Mouse (Mus musculus) heart, embryonic 16.5 days (tissue): ENCODE measurements around the gene Notch4. TPM values are rescaled to one million over a fixed set of nuclear protein-coding genes. Genes with fewer than 3 reads are reported as not detected.

ENCODE experiments used
- ATAC-seq: fragments of 200-750 bp; cut with Nextera tagmentation; replicated peaks from 2 replicates; pipeline ENCODE4 v1.8.0; 2017; ENCODE audit warnings: moderate number of reproducible peaks; ENCODE audit not compliant: insufficient read depth, low FRiP score; ENCODE audit errors: extremely low read depth
- H3K27ac ChIP-seq: fragments of 300-500 bp; sonication (generic); 2 replicates; pipeline ENCODE4 v1.5.1; 2014; ENCODE audit warnings: mild to moderate bottlenecking, low read length, control low read depth, moderate library complexity
- H3K27me3 ChIP-seq: fragments of 300-500 bp; sonication (generic); 2 replicates; pipeline ENCODE4 v1.6.1; 2014; ENCODE audit warnings: low read length, mixed read lengths; ENCODE audit not compliant: control insufficient read depth, insufficient read depth
- H3K36me3 ChIP-seq: fragments of 300-500 bp; sonication (generic); 2 replicates; pipeline ENCODE4 v1.6.1; 2014; ENCODE audit not compliant: control insufficient read depth, insufficient read depth
- H3K4me1 ChIP-seq: fragments of 300-500 bp; sonication (generic); 2 replicates; pipeline ENCODE4 v1.6.1; 2014; ENCODE audit warnings: low read length, mixed read lengths; ENCODE audit not compliant: control insufficient read depth, insufficient read depth
- H3K4me2 ChIP-seq: fragments of 300-500 bp; sonication (generic); 2 replicates; pipeline ENCODE4 v1.6.1; 2014; ENCODE audit warnings: low read depth, mild to moderate bottlenecking, control low read depth, low read length
- H3K4me3 ChIP-seq: fragments of 300-500 bp; sonication (generic); 2 replicates; pipeline ENCODE4 v1.5.1; 2014; ENCODE audit warnings: mild to moderate bottlenecking, control low read depth, low read length
- H3K9ac ChIP-seq: fragments of 300-500 bp; sonication (generic); 2 replicates; pipeline ENCODE4 v1.6.1; 2014; ENCODE audit warnings: low read length, control low read depth
- H3K9me3 ChIP-seq: fragments of 300-500 bp; sonication (generic); replicated peaks from 2 replicates; pipeline ENCODE4 v1.6.1; 2016; ENCODE audit warnings: low read length; ENCODE audit not compliant: control insufficient read depth
- WGBS: fragments of 180-500 bp; shearing (Covaris S2); extraction: QIAGEN DNeasy Blood & Tissue Kit; methylation state at CpG from one replicate; pipeline ENCODE4 v1.1.7; 2014; 5-methylcytosine and 5-hydroxymethylcytosine counted together
- polyA plus RNA-seq: library from polyadenylated mRNA; unstranded; fragments of >200 nt; fragmentation: Nextera tagmentation; extraction: Ambion mirVana; gene quantifications from 2 replicates; pipeline ENCODE4 v1.2.1, GENCODE M21; 2015

Notch4 gene
- polyA plus RNA-seq, 1 experiment from 2014 or later, result 4.8 TPM

- Histone ChIP-seq H3K4me3 (peak overlapping the region; percentile 59), H3K4me1 (peaks cover 37% of the 10 kb centered on the region), H3K4me2 (peak overlapping the region; percentile 100), H3K9ac (peak overlapping the region; percentile 95), H3K9me3 (no peaks in the 10 kb centered on the region), H3K36me3 (no peaks in the 10 kb centered on the region), H3K27ac (peak overlapping the region; percentile 86), H3K27me3 (no peaks in the 10 kb centered on the region)
- no peak for ATAC-seq
- WGBS, result 2% methylated on average over 19 of the region's 19 CpGs
These were observed 23.7 kb downstream of the Notch4 start for GRCm38 (mm10) chr17:34587814-34588213.

GRCm38 (mm10) chr17:34588767-34589166 is 24.7 kb downstream of the Notch4 start:
- 74% methylated on average over 3 of the region's 3 CpGs for WGBS
- peaks cover 42% of the 10 kb centered on the region for H3K4me1 ChIP-seq
- no peak overlapping the region for H3K4me3 ChIP-seq
- H3K27ac ChIP-seq, result peak overlapping the region; percentile 58
- H3K36me3 ChIP-seq, result no peaks in the 10 kb centered on the region
- H3K4me2 ChIP-seq, result peak overlapping the region; percentile 100
- no peak overlapping the region for H3K9ac ChIP-seq
- H3K27me3 ChIP-seq, result no peaks in the 10 kb centered on the region
- ATAC-seq, result no peak
- no peaks in the 10 kb centered on the region for H3K9me3 ChIP-seq

GRCm38 (mm10) chr17:34589206-34589605 is 25.1 kb downstream of the Notch4 start:
- WGBS, result 38% methylated on average over 7 of the region's 7 CpGs
- Histone ChIP-seq H3K4me1 (peaks cover 47% of the 10 kb centered on the region), H3K27ac (peak overlapping the region; percentile 88), H3K4me3 (peak overlapping the region; percentile 87), H3K4me2 (peak overlapping the region; percentile 100), H3K27me3 (no peaks in the 10 kb centered on the region), H3K9ac (no peak overlapping the region), H3K9me3 (no peaks in the 10 kb centered on the region), H3K36me3 (no peaks in the 10 kb centered on the region)
- ATAC-seq, result no peak

GRCm38 (mm10) chr17:34589681-34590101 is 25.6 kb downstream of the Notch4 start, which contains the start of gene Gpsm3:
Gene Gpsm3, plus strand, starts transcription at chr17:34589806.
- ATAC-seq, result no peak
- Histone ChIP-seq H3K36me3 (0 out of 2 replicates have a peak, but pooled peaks cover 3% of the 10 kb centered on the region), H3K4me3 (peak within 1 kb of the TSS; percentile 87), H3K27ac (peak within 1 kb of the TSS; percentile 88), H3K4me2 (peak within 1 kb of the TSS; percentile 100), H3K9me3 (no peaks in the 10 kb centered on the region), H3K27me3 (no peaks in the 10 kb centered on the region), H3K4me1 (peaks cover 49% of the 10 kb centered on the region), H3K9ac (peak within 1 kb of the TSS; percentile 79)
- 30% methylated on average over 7 of the region's 7 CpGs for WGBS

GRCm38 (mm10) chr17:34590154-34590987 is 26.3 kb downstream of the Notch4 start:
- Histone ChIP-seq H3K4me2 (peak overlapping the region; percentile 100), H3K4me1 (peaks cover 49% of the 10 kb centered on the region), H3K36me3 (peaks cover 6% of the 10 kb centered on the region; the same call in 1 of the 2 replicates), H3K9ac (peak overlapping the region; percentile 79), H3K4me3 (peak overlapping the region; percentile 87), H3K27me3 (no peaks in the 10 kb centered on the region), H3K27ac (peak overlapping the region; percentile 88), H3K9me3 (no peaks in the 10 kb centered on the region)
- WGBS, result 67% methylated on average over 15 of the region's 15 CpGs
- ATAC-seq, result no peak

- no peak for ATAC-seq
- Histone ChIP-seq H3K4me2 (peak within 1 kb of the TSS; percentile 100), H3K4me3 (peak within 1 kb of the TSS; percentile 87), H3K4me1 (peaks cover 48% of the 10 kb centered on the region), H3K27ac (peak within 1 kb of the TSS; percentile 88), H3K9ac (peak within 1 kb of the TSS; percentile 98), H3K9me3 (no peaks in the 10 kb centered on the region), H3K36me3 (peaks cover 13% of the 10 kb centered on the region), H3K27me3 (no peaks in the 10 kb centered on the region)
- 9% methylated on average over 21 of the region's 21 CpGs for WGBS
These were observed 27.2 kb downstream of the Notch4 start, which contains the start of gene Pbx2 for GRCm38 (mm10) chr17:34591029-34591993. Gene Pbx2, plus strand, starts transcription at chr17:34591266.

- peak overlapping the region; percentile 87 for H3K4me3 ChIP-seq
- H3K4me1 ChIP-seq, result peaks cover 47% of the 10 kb centered on the region
- no peaks in the 10 kb centered on the region for H3K27me3 ChIP-seq
- H3K9me3 ChIP-seq, result no peaks in the 10 kb centered on the region
- ATAC-seq, result peak; percentile 34
- H3K27ac ChIP-seq, result peak overlapping the region; percentile 88
- 0% methylated on average over 15 of the region's 35 CpGs for WGBS
- H3K9ac ChIP-seq, result peak overlapping the region; percentile 98
- H3K4me2 ChIP-seq, result peak overlapping the region; percentile 100
- peaks cover 13% of the 10 kb centered on the region for H3K36me3 ChIP-seq
These were observed 27.9 kb downstream of the Notch4 start for GRCm38 (mm10) chr17:34591994-34592375.

- ATAC-seq, result 0 out of 2 replicates have a peak, but pooled peaks have one; percentile 2
- no peaks in the 10 kb centered on the region for H3K9me3 ChIP-seq
- H3K4me2 ChIP-seq, result peak overlapping the region; percentile 100
- peaks cover 54% of the 10 kb centered on the region for H3K4me1 ChIP-seq
- H3K4me3 ChIP-seq, result peak overlapping the region; percentile 87
- no peaks in the 10 kb centered on the region for H3K27me3 ChIP-seq
- peak overlapping the region; percentile 98 for H3K9ac ChIP-seq
- peaks cover 13% of the 10 kb centered on the region for H3K36me3 ChIP-seq
- 2% methylated on average over 27 of the region's 32 CpGs for WGBS
- H3K27ac ChIP-seq, result peak overlapping the region; percentile 88
These were observed 28.8 kb downstream of the Notch4 start for GRCm38 (mm10) chr17:34592581-34593549.
